ENCODE assay signal across 11 mouse cellular contexts in the genomic region with DNA sequence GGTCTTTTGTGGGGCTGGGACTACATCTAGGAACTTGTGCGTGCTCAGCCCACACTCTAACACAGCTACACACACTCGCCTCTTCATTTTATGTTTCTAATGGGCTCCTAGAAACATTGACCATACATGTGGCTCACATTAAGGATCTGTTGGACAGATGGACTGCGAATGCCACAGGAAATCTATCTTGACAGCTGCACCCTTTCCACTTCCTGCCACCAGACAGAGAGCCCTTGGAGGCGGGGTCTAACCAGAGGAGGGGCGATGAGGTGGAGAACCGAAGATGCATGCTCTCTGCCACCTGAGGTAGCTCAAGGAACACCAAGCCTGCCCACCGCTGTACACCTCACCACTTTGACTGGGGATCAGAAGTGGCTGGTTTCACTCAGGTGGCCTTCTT. TPM values are rescaled to one million over a fixed set of nuclear protein-coding genes. Genes with fewer than 3 reads are reported as not detected.
DNase-seq lines count a peak whose midpoint lies in the region; ATAC-seq lines count a peak whose summit lies in the region.
"Had no signal": no experiment of that assay in that cellular context is flagged by ENCODE, and none has a peak within 500 bp of the region (broad histone marks: within the 10 kb centered on the region; RNA-seq: fewer than 3 reads in every experiment).

No protein-coding gene starts in this region.

- H3K9ac ChIP-seq in midbrain, embryonic 11.5 days (ENCODE audit: low read length) = no peak overlapping the region
- no peak overlapping the region for H3K9ac ChIP-seq in midbrain, embryonic 13.5 days (replicated peaks)
- H3K9ac ChIP-seq in embryonic facial prominence, embryonic 11.5 days (replicated peaks; ENCODE audit: low read length) = no peak overlapping the region
- no peak overlapping the region for H3K9ac ChIP-seq in forebrain, embryonic 14.5 days (ENCODE audit: low read length)

- peak; percentile 26 for DNase-seq in midbrain, embryonic 11.5 days (ENCODE audit: low spot score, missing footprints)
- peak; percentile 82 for DNase-seq in embryonic facial prominence, embryonic 11.5 days (ENCODE audit: low spot score)
- DNase-seq in lung, postnatal 36 days = peak; percentile 25
- DNase-seq in thymus, postnatal 36 days = peak; percentile 52 to 69
- DNase-seq in adrenal gland, postnatal 14 days = no peak
- DNase-seq in forebrain, embryonic 14.5 days (ENCODE audit: low spot score) = no peak
- DNase-seq in layer of hippocampus, adult 18-20 months (ENCODE audit: low spot score in 2 of 2) = no peak
- DNase-seq: kidney, adult 11 months; layer of hippocampus, postnatal 36 days had no signal

- no peak for ATAC-seq in midbrain, embryonic 11.5 days (ENCODE audit: low FRiP score)
- no peak for ATAC-seq in midbrain, embryonic 13.5 days
- no peak for ATAC-seq in embryonic facial prominence, embryonic 11.5 days (replicated peaks; ENCODE audit: insufficient number of reproducible peaks, low FRiP score, low TSS enrichment, low read depth)
- ATAC-seq in forebrain, embryonic 14.5 days = no peak

- no peak overlapping the region for H3K4me2 ChIP-seq in midbrain, embryonic 11.5 days
- no peak overlapping the region for H3K4me2 ChIP-seq in midbrain, embryonic 13.5 days (replicated peaks)
- no peak overlapping the region for H3K4me2 ChIP-seq in embryonic facial prominence, embryonic 11.5 days (ENCODE audit: low read depth, low read length)
- H3K4me2 ChIP-seq in forebrain, embryonic 14.5 days (ENCODE audit: low read length) = no peak overlapping the region

- no peak overlapping the region for H3K4me3 ChIP-seq in midbrain, embryonic 11.5 days (ENCODE audit: low read depth, low read length)
- H3K4me3 ChIP-seq in midbrain, embryonic 13.5 days (replicated peaks) = no peak overlapping the region
- no peak overlapping the region for H3K4me3 ChIP-seq in embryonic facial prominence, embryonic 11.5 days (ENCODE audit: low read depth, low read length)
- no peak overlapping the region for H3K4me3 ChIP-seq in forebrain, embryonic 14.5 days (ENCODE audit: low read depth, low read length)
- H3K4me3 ChIP-seq: midbrain, embryonic 10.5 days had no signal

- no peak overlapping the region for H3K27ac ChIP-seq in midbrain, embryonic 11.5 days (ENCODE audit: low read depth, low read length)
- no peak overlapping the region for H3K27ac ChIP-seq in midbrain, embryonic 13.5 days
- H3K27ac ChIP-seq in embryonic facial prominence, embryonic 11.5 days (replicated peaks; ENCODE audit: low read depth, low read length) = no peak overlapping the region; the same call in 1 of the 2 replicates
- H3K27ac ChIP-seq in forebrain, embryonic 14.5 days (ENCODE audit: low read depth, low read length) = no peak overlapping the region
- H3K27ac ChIP-seq: midbrain, embryonic 10.5 days had no signal

- no peaks in the 10 kb centered on the region for H3K27me3 ChIP-seq in midbrain, embryonic 11.5 days (ENCODE audit: control insufficient read depth, insufficient read depth, low read length)
- H3K27me3 ChIP-seq in midbrain, embryonic 13.5 days = no peaks in the 10 kb centered on the region
- no peaks in the 10 kb centered on the region for H3K27me3 ChIP-seq in embryonic facial prominence, embryonic 11.5 days (ENCODE audit: control insufficient read depth, insufficient read depth, low read length)
- no peaks in the 10 kb centered on the region for H3K27me3 ChIP-seq in forebrain, embryonic 14.5 days (replicated peaks; ENCODE audit: control insufficient read depth, insufficient read depth, low read length)

- WGBS in midbrain, embryonic 11.5 days = 85% methylated on average over 7 of the region's 7 CpGs
- 86% methylated on average over 7 of the region's 7 CpGs for WGBS in midbrain, embryonic 13.5 days
- whole genome bisulfite sequencing in embryonic facial prominence, embryonic 11.5 days = 45% methylated on average over 7 of the region's 7 CpGs
- WGBS in forebrain, embryonic 14.5 days = 84% methylated on average over 7 of the region's 7 CpGs

- no peaks in the 10 kb centered on the region for H3K36me3 ChIP-seq in midbrain, embryonic 11.5 days (ENCODE audit: control insufficient read depth, insufficient read depth, low read length)
- no peaks in the 10 kb centered on the region for H3K36me3 ChIP-seq in midbrain, embryonic 13.5 days
- H3K36me3 ChIP-seq in embryonic facial prominence, embryonic 11.5 days (replicated peaks; ENCODE audit: control insufficient read depth, insufficient read depth, low read depth, low read length) = no peaks in the 10 kb centered on the region
- H3K36me3 ChIP-seq in forebrain, embryonic 14.5 days (ENCODE audit: control insufficient read depth, insufficient read depth, low read length) = no peaks in the 10 kb centered on the region
- H3K36me3 ChIP-seq: midbrain, embryonic 10.5 days had no signal

- no peaks in the 10 kb centered on the region for H3K4me1 ChIP-seq in midbrain, embryonic 11.5 days (ENCODE audit: control insufficient read depth, insufficient read depth, low read length)
- H3K4me1 ChIP-seq in midbrain, embryonic 13.5 days (replicated peaks) = no peaks in the 10 kb centered on the region
- peaks cover 4% of the 10 kb centered on the region; the same call in 1 of the 2 replicates for H3K4me1 ChIP-seq in embryonic facial prominence, embryonic 11.5 days (ENCODE audit: control insufficient read depth, insufficient read depth, low read length)
- no peaks in the 10 kb centered on the region for H3K4me1 ChIP-seq in forebrain, embryonic 14.5 days (ENCODE audit: control insufficient read depth, insufficient read depth, low read length)

- no peaks in the 10 kb centered on the region for H3K9me3 ChIP-seq in midbrain, embryonic 11.5 days (ENCODE audit: control insufficient read depth, low read length)
- H3K9me3 ChIP-seq in midbrain, embryonic 13.5 days = no peaks in the 10 kb centered on the region
- no peaks in the 10 kb centered on the region for H3K9me3 ChIP-seq in embryonic facial prominence, embryonic 11.5 days (replicated peaks; ENCODE audit: control insufficient read depth, low read length)
- H3K9me3 ChIP-seq in forebrain, embryonic 14.5 days (replicated peaks; ENCODE audit: control insufficient read depth, low read length) = no peaks in the 10 kb centered on the region
- H3K9me3 ChIP-seq: midbrain, embryonic 10.5 days had no signal

RNA-seq across cellular contexts. Expression of gene Vegfa, which starts 57.7 kb away (rescaled TPM):
- polyA plus RNA-seq in midbrain, embryonic 11.5 days (2014; fragmentation: Nextera tagmentation; extraction: Ambion mirVana) = 2.2 and 2.9 TPM in 2 replicates
- polyA plus RNA-seq in midbrain, embryonic 13.5 days (2015; fragmentation: Nextera tagmentation; extraction: Ambion mirVana) = 2.7 and 3.4 TPM in 2 replicates
- polyA plus RNA-seq in embryonic facial prominence, embryonic 11.5 days (2014; fragmentation: Nextera tagmentation; extraction: Ambion mirVana) = 2.9 and 3.2 TPM in 2 replicates
- 422 and 438 TPM in 2 replicates for total RNA-seq in adrenal gland, postnatal 14 days (2021)
- polyA plus RNA-seq in forebrain, embryonic 14.5 days (2014; fragmentation: Nextera tagmentation; extraction: Ambion mirVana) = 2.3 and 2.6 TPM in 2 replicates
- 10 to 100 TPM; 61.8 to 68.9 TPM for total RNA-seq in layer of hippocampus, adult 18-20 months (2021)

Comparison
In these comparisons a context has a peak if more than half of its experiments do, and no peak if none do; other contexts are left out.
1. DNase-seq: peak in midbrain, embryonic 11.5 days (single experiment), embryonic facial prominence, embryonic 11.5 days (single experiment), lung, postnatal 36 days (single experiment) and thymus, postnatal 36 days (2 of 2); none in adrenal gland, postnatal 14 days (single experiment), forebrain, embryonic 14.5 days (single experiment) and layer of hippocampus, adult 18-20 months (0 of 2).